Mouse (Mus musculus) lung, postnatal 0 days (tissue): ENCODE data around the gene Edar.

Experiments
- CTCF ChIP-seq: IDR thresholded peaks from 2 replicates; pipeline ENCODE4 v1.5.1; 2016; ENCODE audit warnings: antibody characterized with exemption, mild to moderate bottlenecking
- EP300 ChIP-seq: IDR thresholded peaks from 2 replicates; pipeline ENCODE4 v1.6.1; 2016; ENCODE audit warnings: antibody characterized with exemption, mild to moderate bottlenecking, control low read depth

GRCm38 (mm10) chr10:58651270-58652042 lies 24.0 kb downstream of the Edar start:
- TF ChIP-seq CTCF (no peak), EP300 (no peak)
